Mouse (Mus musculus) cerebellum, adult 2 months (tissue): ENCODE results near the gene Kif28. TPM values are rescaled to one million over a fixed set of nuclear protein-coding genes. Genes with fewer than 3 reads are reported as not detected.
"Not testable (repeated sequence)": the region's sequence is repeated elsewhere in the genome, so short reads cannot be mapped to it uniquely, and the experiment has no call there.

ENCODE experiments used
- DNase-seq, 2 experiments: peaks; one replicate each; pipeline ENCODE4 v3.0.0; 2021
- H3K27ac ChIP-seq: fragments of 200-500 bp; 2 replicates; pipeline ENCODE4 v1.5.1; 2012; ENCODE audit warnings: low read length, control low read depth, inconsistent platforms; ENCODE audit not compliant: insufficient read depth
- H3K27me3 ChIP-seq: fragments of 200-500 bp; 2 replicates; pipeline ENCODE4 v1.6.1; 2012; ENCODE audit warnings: inconsistent platforms, mild to moderate bottlenecking, low read length, moderate library complexity; ENCODE audit not compliant: control insufficient read depth, insufficient read depth
- H3K4me1 ChIP-seq: fragments of 200-500 bp; 2 replicates; pipeline ENCODE4 v1.6.1; 2011; ENCODE audit warnings: low read length; ENCODE audit not compliant: control insufficient read depth, insufficient read depth
- H3K4me3 ChIP-seq: fragments of 200-500 bp; replicated peaks from 2 replicates; pipeline ENCODE3; 2011; ENCODE audit warnings: mild to moderate bottlenecking, low read depth, low read length, control low read depth; ENCODE audit not compliant: insufficient read depth
- CTCF ChIP-seq: fragments of 200-500 bp; IDR thresholded peaks from 2 replicates; pipeline ENCODE4 v1.5.1; 2011; ENCODE audit warnings: low read depth, mild to moderate bottlenecking, control low read depth, low read length, moderate library complexity, borderline replicate concordance; ENCODE audit not compliant: insufficient read depth
- POLR2A ChIP-seq: fragments of 200-500 bp; IDR thresholded peaks from 2 replicates; pipeline ENCODE4 v1.6.1; 2011; ENCODE audit warnings: low read length, control low read depth, borderline replicate concordance; ENCODE audit not compliant: insufficient read depth
- WGBS: fragments of 180-500 bp; shearing (Covaris S2); methylation state at CpG from one replicate; pipeline ENCODE4 v1.1.7; 2018; 5-methylcytosine and 5-hydroxymethylcytosine counted together
- polyA plus RNA-seq: library from polyadenylated mRNA; depleted of rRNA; stranded (reverse); fragments of >200 nt; gene quantifications from 2 replicates; pipeline ENCODE4 v1.2.3, GENCODE M21; 2012

Gene Kif28
- polyA plus RNA-seq, 1 experiment, result 0.07 TPM

DNA sequence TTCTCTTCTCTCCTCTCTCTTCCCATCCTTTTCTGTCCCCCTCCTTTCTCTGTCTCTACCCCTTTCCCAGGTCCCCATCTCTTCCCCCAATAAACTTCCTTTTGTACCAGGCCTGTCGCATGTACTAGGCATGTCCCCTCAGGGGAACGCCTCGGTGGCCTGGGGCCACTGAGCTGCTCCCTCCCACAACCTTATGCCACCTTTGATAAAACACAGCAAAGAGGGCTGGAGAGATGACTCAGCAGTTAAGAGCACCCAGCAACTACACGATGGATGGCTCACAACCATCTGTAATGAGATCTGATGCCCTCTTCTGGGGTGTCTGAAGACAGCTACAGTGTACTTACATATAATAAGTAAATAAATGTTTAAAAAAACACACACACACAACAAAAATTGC lies 29.3 kb downstream of the Kif28 start:
- H3K27me3 ChIP-seq, result no peaks in the 10 kb centered on the region
- H3K27ac ChIP-seq, result no peak overlapping the region
- no peak overlapping the region for H3K4me3 ChIP-seq
- DNase-seq, result no peak
- TF ChIP-seq POLR2A, result no peak
- TF ChIP-seq CTCF, result no peak
- H3K4me1 ChIP-seq, result no peaks in the 10 kb centered on the region
- 94% methylated on average over 4 of the region's 4 CpGs for WGBS

DNA sequence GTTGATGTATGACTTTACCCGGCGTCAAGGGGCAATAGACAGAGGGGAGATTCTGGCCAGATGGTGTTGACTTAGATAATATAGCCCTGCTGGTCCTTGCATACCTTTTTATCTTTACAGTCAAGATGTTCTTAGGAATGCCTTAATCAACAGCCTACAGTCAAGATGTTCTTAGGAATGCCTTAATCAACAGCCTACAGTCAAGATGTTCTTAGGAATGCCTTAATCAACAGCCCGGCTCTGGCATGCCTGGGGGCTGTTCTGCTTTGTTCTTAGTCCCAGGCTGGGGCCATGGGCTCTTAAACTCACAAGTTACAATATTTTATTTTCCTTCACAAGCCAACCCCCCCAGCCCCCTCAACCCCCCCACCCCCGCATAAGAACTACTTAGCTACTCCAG lies 29.8 kb downstream of the Kif28 start:
- H3K27ac ChIP-seq, H3K4me1 ChIP-seq, DNase-seq, H3K27me3 ChIP-seq, H3K4me3 ChIP-seq: not testable (repeated sequence)
- WGBS, result 94% methylated on average over 4 of the region's 4 CpGs

GRCm38 (mm10) chr1:179713367-179713766 lies 31.7 kb downstream of the Kif28 start:
- DNase-seq, result no peak
- no peak overlapping the region for H3K27ac ChIP-seq
- 85% methylated on average over 3 of the region's 3 CpGs for WGBS
- H3K4me1 ChIP-seq, result peaks cover 9% of the 10 kb centered on the region
- H3K4me3 ChIP-seq, result no peak overlapping the region
- no peaks in the 10 kb centered on the region for H3K27me3 ChIP-seq
- no peak for TF ChIP-seq CTCF
- TF ChIP-seq POLR2A, result no peak

GRCm38 (mm10) chr1:179712658-179713057 lies 32.4 kb downstream of the Kif28 start:
- TF ChIP-seq POLR2A, result no peak
- no peak overlapping the region for H3K27ac ChIP-seq

DNA sequence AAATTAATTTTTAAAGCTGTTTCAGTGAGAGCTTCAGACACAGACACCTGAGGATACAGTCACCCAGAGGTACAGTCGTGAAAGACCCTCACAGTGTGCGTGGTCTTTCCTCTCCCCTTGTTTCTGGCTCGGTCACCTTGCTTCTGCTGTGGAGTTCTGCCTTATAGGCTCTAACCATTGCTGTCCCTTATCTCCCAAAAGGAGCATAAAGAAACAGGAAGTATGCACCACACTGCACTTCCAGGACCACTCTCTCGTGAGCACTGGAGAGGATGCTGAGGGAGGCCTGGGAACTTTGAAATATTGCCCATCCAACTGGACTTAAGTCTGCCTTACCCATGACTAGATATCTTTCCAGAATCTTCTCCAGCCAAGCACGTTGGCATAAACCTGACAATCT lies 34.3 kb downstream of the Kif28 start:
- H3K4me3 ChIP-seq, result no peak overlapping the region
- 87% methylated on average over 5 of the region's 5 CpGs for WGBS
- no peak overlapping the region for H3K27ac ChIP-seq
- H3K4me1 ChIP-seq, result peaks cover 9% of the 10 kb centered on the region
- no peak for TF ChIP-seq CTCF
- no peak for TF ChIP-seq POLR2A
- no peak for DNase-seq
- no peaks in the 10 kb centered on the region for H3K27me3 ChIP-seq

More at GRCm38 (mm10) chr1:179712658-179713057, 32.4 kb downstream of the Kif28 start:
- 82% methylated on average over 7 of the region's 7 CpGs for whole genome bisulfite sequencing
- DNase-seq, result no peak
- H3K27me3 ChIP-seq, result no peaks in the 10 kb centered on the region
- peaks cover 9% of the 10 kb centered on the region for H3K4me1 ChIP-seq
- no peak overlapping the region for H3K4me3 ChIP-seq

DNA sequence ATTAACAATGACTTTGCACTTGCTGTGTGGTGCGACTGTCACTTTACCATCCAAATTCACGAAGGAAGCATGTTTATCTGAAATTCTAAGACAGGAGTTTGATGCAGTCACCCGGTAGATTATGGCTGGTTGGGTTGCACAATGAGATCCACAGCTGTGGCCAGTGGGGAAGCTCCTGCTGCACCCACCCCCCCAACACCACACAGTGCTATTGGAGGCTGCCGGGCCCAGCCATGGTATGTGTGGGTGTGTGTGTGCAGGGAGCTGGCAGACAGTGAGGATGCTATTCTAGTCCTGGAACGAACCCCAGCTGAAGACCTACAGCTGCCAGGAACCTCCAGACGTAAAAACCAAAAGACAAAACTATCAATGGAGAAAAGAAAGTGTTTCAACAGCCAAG lies 35.7 kb downstream of the Kif28 start:
- WGBS, result 24% methylated on average over 6 of the region's 6 CpGs
- H3K27ac ChIP-seq, result no peak overlapping the region
- peaks cover 9% of the 10 kb centered on the region for H3K4me1 ChIP-seq
- DNase-seq, result peak; percentile 41 to 62
- H3K27me3 ChIP-seq, result no peaks in the 10 kb centered on the region
- no peak overlapping the region for H3K4me3 ChIP-seq
- TF ChIP-seq POLR2A, result no peak
- no peak for TF ChIP-seq CTCF

DNA sequence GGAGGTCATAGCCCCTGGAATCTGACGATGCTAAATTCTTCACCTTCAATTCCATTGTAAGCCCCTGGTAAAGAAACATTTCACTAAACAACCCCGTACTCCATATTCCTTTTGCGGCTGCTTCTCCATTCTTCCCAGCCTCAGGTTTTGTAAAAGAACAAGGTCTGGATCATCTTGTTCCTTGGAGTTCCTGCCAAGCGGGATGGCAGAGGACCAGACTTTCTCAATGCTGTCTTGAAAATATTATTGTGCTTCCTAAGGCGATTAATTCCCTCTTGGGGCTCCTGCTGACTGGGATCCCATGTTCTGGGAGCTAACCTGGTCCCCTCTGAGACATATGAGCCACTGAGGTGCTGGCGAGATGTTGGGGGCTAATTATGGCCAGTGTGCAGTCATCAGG lies 39.9 kb downstream of the Kif28 start:
- Histone ChIP-seq H3K4me3 (no peak overlapping the region), H3K27me3 (no peaks in the 10 kb centered on the region), H3K4me1 (peaks cover 9% of the 10 kb centered on the region), H3K27ac (no peak overlapping the region)
- no peak for DNase-seq
- WGBS, result 73% methylated on average over 6 of the region's 6 CpGs
- no peak for TF ChIP-seq CTCF
- TF ChIP-seq POLR2A, result no peak

- DNase-seq, result no peak
- no peaks in the 10 kb centered on the region for H3K27me3 ChIP-seq
- TF ChIP-seq POLR2A (no peak), CTCF (no peak)
- H3K4me3 ChIP-seq, result no peak overlapping the region
- H3K4me1 ChIP-seq, result peaks cover 2% of the 10 kb centered on the region; the same call in 1 of the 2 replicates
- WGBS, result 87% methylated on average over 3 of the region's 3 CpGs
- no peak overlapping the region for H3K27ac ChIP-seq
Measured at GRCm38 (mm10) chr1:179704150-179704549, 40.9 kb downstream of the Kif28 start.

DNA sequence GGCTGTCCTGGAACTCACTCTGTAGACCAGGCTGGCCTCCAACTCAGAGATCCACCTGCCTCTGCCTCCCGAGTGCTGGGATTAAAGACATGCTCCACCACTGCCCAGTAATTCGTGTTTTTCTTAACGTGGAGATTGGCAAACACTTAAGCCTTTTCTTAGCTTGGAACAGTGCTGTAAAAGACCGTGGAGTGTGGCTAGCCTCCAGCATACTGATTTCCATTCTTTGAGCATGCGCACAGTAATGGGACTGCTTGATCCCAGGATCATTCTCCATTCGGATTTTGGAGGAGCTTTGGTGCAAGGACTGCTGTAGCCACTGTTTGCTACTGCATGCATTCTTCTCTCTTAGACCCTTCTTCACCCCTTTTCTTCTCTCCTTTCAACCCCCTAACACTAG lies 55.6 kb downstream of the Kif28 start:
- TF ChIP-seq CTCF (no peak), POLR2A (no peak)
- WGBS, result 55% methylated on average over 6 of the region's 6 CpGs
- no peak for DNase-seq
- Histone ChIP-seq H3K4me3 (no peak overlapping the region), H3K27me3 (no peaks in the 10 kb centered on the region), H3K4me1 (no peaks in the 10 kb centered on the region), H3K27ac (no peak overlapping the region)
